26 mouse cellular contexts compared by ENCODE assay signal in genomic region chr17:26967477-26967876, GRCm38 (mm10).
"Had no signal": no experiment of that assay in that cellular context is flagged by ENCODE, and none has a peak within 500 bp of the region (broad histone marks: within the 10 kb centered on the region; RNA-seq: fewer than 3 reads in every experiment).

No protein-coding gene starts in this region.

- H3K9me3 ChIP-seq: heart, embryonic 12.5 days; hindbrain, embryonic 10.5 days; hindbrain, embryonic 12.5 days; hindbrain, embryonic 15.5 days; kidney, embryonic 15.5 days; limb, embryonic 10.5 days; limb, embryonic 12.5 days; liver, embryonic 13.5 days; liver, embryonic 15.5 days had no signal

- ATAC-seq: hindbrain, postnatal 0 days; intestine, embryonic 16.5 days; liver, postnatal 0 days had no signal

- H3K36me3 ChIP-seq: liver, embryonic 13.5 days; liver, embryonic 15.5 days had no signal

- H3K4me3 ChIP-seq: gastrocnemius, adult 2 months; heart, adult 2 months; heart, embryonic 12.5 days; hindbrain, embryonic 10.5 days; hindbrain, embryonic 12.5 days; hindbrain, embryonic 15.5 days; kidney, embryonic 15.5 days; limb, embryonic 10.5 days; limb, embryonic 12.5 days; liver, embryonic 13.5 days; liver, embryonic 15.5 days had no signal

- H3K9ac ChIP-seq: heart, embryonic 12.5 days; hindbrain, embryonic 12.5 days; hindbrain, embryonic 15.5 days; kidney, embryonic 15.5 days; limb, embryonic 12.5 days; liver, embryonic 13.5 days; liver, postnatal 0 days had no signal

- DNase-seq: gastrocnemius, postnatal 10 days; gastrocnemius, postnatal 25 days; heart, adult 2 months; heart, postnatal 10 days; heart, postnatal 4 days; kidney, adult 11 months; kidney, adult 2 months; kidney, adult 9 months; kidney, postnatal 14 days; kidney, postnatal 4 days; liver; liver, embryonic 13.5 days; liver, postnatal 0 days had no signal

- H3K27ac ChIP-seq: gastrocnemius, adult 2 months; heart, adult 2 months; hindbrain, embryonic 10.5 days; hindbrain, embryonic 12.5 days; hindbrain, embryonic 15.5 days; hindbrain, postnatal 0 days; kidney, embryonic 15.5 days; kidney, postnatal 0 days; limb, embryonic 10.5 days; limb, embryonic 12.5 days; liver, embryonic 13.5 days; liver, embryonic 15.5 days had no signal

- H3K4me2 ChIP-seq: heart, embryonic 12.5 days; hindbrain, embryonic 12.5 days; hindbrain, embryonic 15.5 days; kidney, embryonic 15.5 days; limb, embryonic 12.5 days; liver, embryonic 11.5 days; liver, embryonic 13.5 days; liver, embryonic 15.5 days had no signal

- H3K27me3 ChIP-seq: heart, embryonic 12.5 days; hindbrain, embryonic 12.5 days; hindbrain, embryonic 15.5 days; kidney, embryonic 15.5 days; limb, embryonic 12.5 days; liver, embryonic 13.5 days; liver, embryonic 15.5 days had no signal
